Mouse (Mus musculus): ENCODE data around the gene Bcl2. TPM values are rescaled to one million over a fixed set of nuclear protein-coding genes. Genes with fewer than 3 reads are reported as not detected.
"Not testable (repeated sequence)": the region's sequence is repeated elsewhere in the genome, so short reads cannot be mapped to it uniquely, and the experiment has no call there.

Bcl2 gene
- polyA plus RNA-seq, 1 experiment from 2014 or later, result 20.1 TPM

DNA sequence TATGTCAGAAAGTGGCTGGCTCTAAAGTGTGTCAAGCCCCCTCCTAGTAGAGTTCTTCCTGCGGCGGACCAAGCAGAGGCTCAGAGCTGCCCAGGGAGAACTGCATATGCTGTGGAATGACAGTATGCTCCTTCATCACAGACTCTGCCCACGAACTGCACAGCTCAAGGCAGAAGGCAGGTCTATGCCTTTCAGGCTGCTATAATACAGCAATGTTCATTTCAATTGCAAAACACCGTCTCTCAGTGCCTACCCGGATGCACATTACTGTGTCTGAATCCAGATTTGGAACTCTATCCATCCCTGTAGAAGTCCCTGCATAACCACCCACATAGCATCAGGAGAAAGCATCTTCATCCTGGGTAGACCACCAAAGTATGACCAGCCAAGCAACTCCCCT lies 25.7 kb upstream of the Bcl2 start:
- Histone ChIP-seq H3K4me2 (no peak overlapping the region), H3K27ac (no peak overlapping the region), H3K9me3 (no peaks in the 10 kb centered on the region), H3K4me1 (no peaks in the 10 kb centered on the region), H3K27me3 (no peaks in the 10 kb centered on the region), H3K36me3 (peaks cover 8% of the 10 kb centered on the region; the same call in 1 of the 2 replicates), H3K4me3 (no peak overlapping the region), H3K9ac (no peak overlapping the region)
- ATAC-seq (ENCODE audit: borderline replicate concordance, extremely low read depth, low FRiP score, low TSS enrichment), result no peak
- 89% methylated on average over 5 of the region's 5 CpGs for WGBS

DNA sequence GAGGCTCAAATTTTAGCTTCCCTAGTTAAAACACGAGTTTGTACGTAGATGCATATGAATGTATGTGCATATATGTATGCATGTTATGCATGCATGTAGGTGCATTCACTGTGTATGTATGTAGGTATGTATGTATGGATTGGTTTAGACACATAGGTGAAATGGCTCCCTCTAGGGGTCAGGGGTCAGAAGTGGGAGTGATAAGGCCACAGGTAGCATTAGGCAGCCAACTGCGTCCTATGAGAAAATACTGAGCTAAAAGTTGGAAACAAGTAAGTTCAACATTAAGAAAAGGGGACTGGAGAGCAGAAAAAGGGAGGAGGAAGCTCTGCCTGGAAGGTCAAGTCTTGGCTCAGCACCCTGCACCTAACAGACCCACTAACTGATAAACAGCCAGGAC lies 24.0 kb upstream of the Bcl2 start:
- Histone ChIP-seq H3K4me1 (no peaks in the 10 kb centered on the region), H3K27ac (no peak overlapping the region), H3K9me3 (no peaks in the 10 kb centered on the region), H3K27me3 (no peaks in the 10 kb centered on the region), H3K9ac (no peak overlapping the region), H3K4me2 (no peak overlapping the region), H3K4me3 (no peak overlapping the region), H3K36me3 (peaks cover 16% of the 10 kb centered on the region)
- ATAC-seq (ENCODE audit: borderline replicate concordance, extremely low read depth, low FRiP score, low TSS enrichment), result no peak
- whole genome bisulfite sequencing, result 86% methylated on average over 3 of the region's 3 CpGs

DNA sequence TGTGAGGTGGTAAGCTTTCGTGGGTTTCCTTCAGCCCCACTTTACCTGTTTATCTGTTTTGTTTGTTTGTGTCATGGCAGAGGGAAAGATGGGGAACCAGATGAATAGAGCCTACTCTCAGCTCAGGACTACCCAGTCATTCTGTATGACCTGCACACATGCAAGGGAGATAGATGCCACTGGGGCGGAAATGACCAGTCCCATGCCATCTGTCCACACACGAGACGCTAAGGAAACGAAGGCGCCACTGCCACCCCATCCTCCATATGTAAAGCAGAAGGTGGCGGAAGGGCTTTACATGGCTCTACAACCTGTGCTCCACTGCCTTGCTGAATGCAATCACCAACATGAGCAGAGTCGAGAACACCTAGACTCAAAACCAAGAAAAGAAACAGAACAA lies 22.1 kb upstream of the Bcl2 start:
- no peaks in the 10 kb centered on the region for H3K4me1 ChIP-seq
- H3K4me3 ChIP-seq, result no peak overlapping the region
- H3K36me3 ChIP-seq, result peaks cover 16% of the 10 kb centered on the region
- H3K27me3 ChIP-seq, result no peaks in the 10 kb centered on the region
- no peaks in the 10 kb centered on the region for H3K9me3 ChIP-seq
- no peak overlapping the region for H3K9ac ChIP-seq
- WGBS, result 93% methylated on average over 8 of the region's 8 CpGs
- no peak for ATAC-seq (ENCODE audit: borderline replicate concordance, extremely low read depth, low FRiP score, low TSS enrichment)
- no peak overlapping the region for H3K27ac ChIP-seq
- H3K4me2 ChIP-seq, result no peak overlapping the region

DNA sequence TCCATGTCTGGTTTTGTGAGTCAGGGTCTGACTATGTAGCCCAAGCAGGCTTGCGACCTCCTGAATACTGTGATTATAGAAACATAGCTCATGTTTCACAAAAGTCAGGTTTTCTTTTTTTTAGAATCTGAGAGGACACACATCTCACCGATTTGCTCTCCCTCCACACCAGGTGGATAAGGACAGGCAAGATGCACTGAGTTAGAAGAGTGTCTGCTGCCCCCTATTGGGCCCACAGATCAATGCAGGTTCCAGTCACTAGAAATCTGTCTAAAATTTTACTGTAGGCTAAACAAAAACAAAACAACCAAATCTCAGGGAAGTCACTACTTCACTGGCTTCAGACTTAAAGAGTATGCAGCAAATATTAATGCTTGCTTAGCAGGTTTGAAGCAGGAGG lies 21.5 kb upstream of the Bcl2 start:
- Histone ChIP-seq H3K27ac (no peak overlapping the region), H3K9me3 (no peaks in the 10 kb centered on the region), H3K4me2 (no peak overlapping the region), H3K4me3 (no peak overlapping the region), H3K36me3 (peaks cover 16% of the 10 kb centered on the region; the same call in 1 of the 2 replicates), H3K9ac (no peak overlapping the region), H3K4me1 (no peaks in the 10 kb centered on the region), H3K27me3 (no peaks in the 10 kb centered on the region)
- no peak for ATAC-seq (ENCODE audit: borderline replicate concordance, extremely low read depth, low FRiP score, low TSS enrichment)
- WGBS, result 54% methylated on average over 2 of the region's 2 CpGs

DNA sequence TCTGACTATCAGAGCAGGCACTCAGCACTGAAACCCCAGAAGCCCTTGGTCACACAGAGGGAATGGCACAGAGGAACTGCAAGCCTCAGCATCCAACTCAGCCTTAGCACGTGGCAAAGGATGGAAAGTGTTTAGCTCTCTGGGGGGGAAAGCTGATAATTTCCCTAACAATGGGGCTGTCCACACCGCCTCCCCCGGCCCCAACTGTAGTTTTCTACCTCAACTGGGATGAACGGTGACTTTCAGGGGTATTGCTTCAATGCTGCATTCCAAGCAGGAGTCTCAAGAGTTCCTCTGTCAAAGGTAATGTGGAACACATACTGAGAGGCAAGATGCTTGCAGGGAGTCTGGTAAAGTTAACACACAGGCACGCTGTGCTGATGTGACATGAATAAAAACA lies 8.0 kb upstream of the Bcl2 start:
- no peak overlapping the region for H3K27ac ChIP-seq
- H3K4me3 ChIP-seq, result no peak overlapping the region
- no peaks in the 10 kb centered on the region for H3K27me3 ChIP-seq
- no peak for ATAC-seq (ENCODE audit: borderline replicate concordance, extremely low read depth, low FRiP score, low TSS enrichment)
- 42% methylated on average over 5 of the region's 5 CpGs for WGBS
- H3K4me2 ChIP-seq, result no peak overlapping the region
- H3K9ac ChIP-seq, result no peak overlapping the region
- no peaks in the 10 kb centered on the region for H3K36me3 ChIP-seq
- no peaks in the 10 kb centered on the region for H3K9me3 ChIP-seq
- no peaks in the 10 kb centered on the region for H3K4me1 ChIP-seq

DNA sequence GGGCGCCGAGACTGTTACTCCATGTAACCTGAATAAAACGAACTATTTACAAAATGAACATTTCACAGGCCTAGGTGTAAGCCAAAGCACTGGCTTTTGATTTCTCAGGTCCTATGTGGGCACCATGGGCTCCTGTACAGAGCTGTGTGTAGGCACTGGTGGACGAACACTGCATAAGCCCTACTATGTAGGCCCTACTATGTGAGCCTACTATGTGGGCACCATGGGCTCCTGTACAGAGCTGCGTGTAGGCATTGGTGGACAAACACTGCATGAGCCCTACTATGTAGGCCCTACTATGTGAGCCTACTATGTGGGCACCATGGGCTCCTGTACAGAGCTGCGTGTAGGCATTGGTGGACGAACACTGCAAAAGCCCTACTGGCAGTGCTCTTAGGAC lies 3.7 kb upstream of the Bcl2 start:
- not testable (repeated sequence) for H3K27me3 ChIP-seq; H3K4me1 ChIP-seq; H3K9ac ChIP-seq; H3K4me3 ChIP-seq; H3K9me3 ChIP-seq; H3K4me2 ChIP-seq; ATAC-seq (ENCODE audit: borderline replicate concordance, extremely low read depth, low FRiP score, low TSS enrichment); H3K36me3 ChIP-seq; H3K27ac ChIP-seq
- WGBS, result 66% methylated on average over 7 of the region's 7 CpGs

DNA sequence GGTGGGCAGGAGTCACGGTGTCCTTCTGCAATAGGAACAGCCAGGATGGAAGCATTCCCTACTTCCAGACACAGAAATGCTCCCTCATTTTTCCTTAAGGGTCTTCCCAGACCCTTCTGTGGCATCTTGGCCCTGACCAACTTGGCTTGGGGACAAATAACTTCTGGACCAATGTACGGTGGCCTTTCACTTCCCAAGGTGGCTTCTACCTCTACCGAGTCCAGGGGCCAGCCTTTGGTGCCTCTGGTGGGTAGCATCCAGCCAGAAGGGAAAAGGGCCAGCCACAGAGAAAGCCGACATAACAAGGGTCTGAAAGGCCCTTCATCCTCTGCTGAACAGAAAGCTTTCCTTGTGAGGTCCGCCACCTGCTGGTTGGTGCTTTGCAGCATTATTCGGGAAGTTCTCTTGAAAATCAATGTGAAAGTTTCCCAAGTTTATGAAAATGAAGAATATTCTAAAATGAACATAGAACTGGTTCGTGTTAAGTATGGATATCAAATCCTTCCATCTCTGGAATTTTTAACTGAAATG lies 3.1 kb upstream of the Bcl2 start:
- no peak overlapping the region for H3K27ac ChIP-seq
- 30% methylated on average over 7 of the region's 7 CpGs for WGBS
- no peaks in the 10 kb centered on the region for H3K9me3 ChIP-seq
- H3K4me2 ChIP-seq, result no peak overlapping the region
- H3K36me3 ChIP-seq, result no peaks in the 10 kb centered on the region
- H3K9ac ChIP-seq, result no peak overlapping the region
- no peak overlapping the region for H3K4me3 ChIP-seq
- peaks cover 11% of the 10 kb centered on the region for H3K4me1 ChIP-seq
- no peak for ATAC-seq (ENCODE audit: borderline replicate concordance, extremely low read depth, low FRiP score, low TSS enrichment)
- H3K27me3 ChIP-seq, result no peaks in the 10 kb centered on the region

DNA sequence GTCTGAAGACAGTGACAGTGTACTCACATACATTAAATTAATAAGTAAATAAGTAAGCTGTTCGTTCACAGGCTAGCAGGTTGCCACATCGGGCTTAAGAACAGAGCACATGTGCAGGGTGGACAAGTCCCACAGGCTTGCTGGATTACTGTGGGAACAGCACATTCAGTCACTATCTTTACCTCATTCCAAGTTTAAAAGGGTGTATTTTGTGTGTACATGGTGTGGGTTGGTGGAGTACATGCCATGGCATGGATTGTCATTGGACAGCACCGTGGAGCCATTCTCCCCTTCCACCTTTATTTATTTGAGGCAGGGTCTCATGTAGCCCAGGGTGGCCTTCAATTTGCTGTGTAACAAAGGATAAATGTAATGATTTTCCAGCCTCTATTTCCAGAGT lies 2.1 kb upstream of the Bcl2 start:
- Histone ChIP-seq H3K9ac (no peak overlapping the region), H3K9me3 (no peaks in the 10 kb centered on the region), H3K27ac (no peak overlapping the region), H3K4me2 (no peak overlapping the region), H3K4me1 (peaks cover 20% of the 10 kb centered on the region), H3K27me3 (no peaks in the 10 kb centered on the region), H3K36me3 (no peaks in the 10 kb centered on the region), H3K4me3 (no peak overlapping the region)
- ATAC-seq (ENCODE audit: borderline replicate concordance, extremely low read depth, low FRiP score, low TSS enrichment), result no peak
- WGBS, result 85% methylated on average over 3 of the region's 3 CpGs

DNA sequence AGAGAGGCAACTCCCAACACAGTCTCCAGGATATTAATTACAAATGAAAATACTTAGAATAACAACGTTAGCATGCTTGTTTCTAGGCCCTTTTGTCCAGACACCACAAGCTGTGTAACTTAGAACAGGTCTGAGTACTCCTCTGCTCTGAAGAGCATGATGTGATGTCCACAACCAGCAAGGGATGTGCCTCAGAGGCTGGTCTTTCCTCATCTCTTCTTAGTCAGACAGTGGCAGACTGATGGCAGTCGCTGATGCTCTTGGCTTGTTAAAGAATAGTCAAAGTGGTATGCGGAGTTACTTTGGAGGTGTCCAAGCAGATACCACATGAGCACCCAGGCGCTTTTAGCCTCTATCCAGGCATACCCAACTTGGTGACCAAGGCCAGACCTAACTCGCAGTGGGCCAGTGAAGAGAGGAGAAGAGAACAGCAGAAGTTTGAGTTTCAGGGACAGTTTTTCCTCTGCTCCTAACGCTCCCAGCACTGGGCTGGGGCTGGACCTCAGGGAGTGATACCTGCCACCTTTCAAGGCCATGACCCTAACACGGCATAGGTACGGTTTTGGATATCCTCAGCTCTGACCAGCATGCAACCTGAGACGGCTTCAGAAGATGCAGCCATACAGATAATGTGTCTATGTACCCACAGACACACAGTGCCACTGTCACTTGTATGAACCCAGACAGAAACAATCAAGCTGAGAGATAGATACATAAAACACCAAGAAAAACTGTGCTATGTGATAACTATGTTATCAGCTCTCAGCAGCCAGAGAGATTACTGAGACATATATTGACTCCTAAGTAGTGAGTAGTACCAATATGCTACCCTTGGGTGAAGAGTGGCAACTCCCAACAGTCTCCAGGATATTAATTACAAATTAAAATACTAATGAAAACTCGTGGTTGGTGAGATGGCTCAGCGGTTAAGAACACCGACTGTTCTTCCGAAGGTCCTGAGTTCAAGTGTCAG lies 1.3 kb upstream of the Bcl2 start:
- Histone ChIP-seq H3K4me3 (peak overlapping the region; percentile 86; the same call in 1 of the 2 replicates), H3K9ac (peak overlapping the region; percentile 82; the same call in 1 of the 2 replicates), H3K9me3 (no peaks in the 10 kb centered on the region), H3K27ac (peak overlapping the region; percentile 97; the same call in 1 of the 2 replicates), H3K4me1 (peaks cover 20% of the 10 kb centered on the region), H3K36me3 (no peaks in the 10 kb centered on the region), H3K4me2 (no peak overlapping the region), H3K27me3 (no peaks in the 10 kb centered on the region)
- WGBS, result 83% methylated on average over 13 of the region's 13 CpGs
- no peak for ATAC-seq (ENCODE audit: borderline replicate concordance, extremely low read depth, low FRiP score, low TSS enrichment)

DNA sequence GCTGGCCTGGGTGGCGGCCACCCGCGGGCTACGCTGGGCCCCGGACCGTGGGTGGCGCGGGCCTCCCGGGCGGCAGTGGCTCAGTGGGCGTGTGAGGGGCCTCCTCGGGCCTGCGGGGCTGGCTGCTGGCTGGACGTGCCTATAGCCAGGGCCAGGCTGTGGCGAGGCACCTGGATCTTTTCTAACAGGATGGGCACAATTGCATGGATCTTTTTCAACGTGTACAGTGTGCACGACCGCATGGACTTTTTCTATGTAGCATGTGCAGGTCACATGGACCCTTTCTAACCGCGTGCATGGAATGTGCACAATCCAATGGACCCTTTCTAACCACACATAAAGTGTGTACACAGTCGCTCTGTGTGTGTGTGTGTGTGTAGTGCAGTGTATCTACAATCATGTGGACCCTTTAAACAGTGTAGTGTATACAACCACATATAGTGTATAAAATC lies 482 bp upstream of the Bcl2 start:
- Histone ChIP-seq H3K36me3 (no peaks in the 10 kb centered on the region), H3K9ac (peak overlapping the region; percentile 82), H3K9me3 (no peaks in the 10 kb centered on the region), H3K27ac (peak overlapping the region; percentile 97), H3K27me3 (no peaks in the 10 kb centered on the region), H3K4me3 (peak overlapping the region; percentile 86), H3K4me1 (peaks cover 23% of the 10 kb centered on the region), H3K4me2 (peak overlapping the region; percentile 97)
- peak; percentile 43 for ATAC-seq (ENCODE audit: borderline replicate concordance, extremely low read depth, low FRiP score, low TSS enrichment)
- 5% methylated on average over 17 of the region's 21 CpGs for WGBS

DNA sequence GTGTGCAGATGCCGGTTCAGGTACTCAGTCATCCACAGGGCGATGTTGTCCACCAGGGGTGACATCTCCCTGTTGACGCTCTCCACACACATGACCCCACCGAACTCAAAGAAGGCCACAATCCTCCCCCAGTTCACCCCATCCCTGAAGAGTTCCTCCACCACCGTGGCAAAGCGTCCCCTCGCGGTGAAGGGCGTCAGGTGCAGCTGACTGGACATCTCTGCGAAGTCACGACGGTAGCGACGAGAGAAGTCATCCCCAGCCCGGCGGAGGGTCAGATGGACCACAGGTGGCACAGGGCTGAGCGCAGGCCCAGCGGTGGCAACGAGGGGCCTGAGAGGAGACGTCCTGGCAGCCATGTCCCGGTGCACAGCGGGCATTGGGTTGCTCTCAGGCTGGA lies 1.7 kb downstream of the Bcl2 start:
- Histone ChIP-seq H3K9me3 (no peaks in the 10 kb centered on the region), H3K27ac (peak overlapping the region; percentile 24; the same call in 1 of the 2 replicates), H3K4me3 (peak overlapping the region; percentile 86), H3K36me3 (no peaks in the 10 kb centered on the region), H3K9ac (peak overlapping the region; percentile 82), H3K4me1 (peaks cover 34% of the 10 kb centered on the region), H3K4me2 (peak overlapping the region; percentile 97), H3K27me3 (no peaks in the 10 kb centered on the region)
- no peak for ATAC-seq (ENCODE audit: borderline replicate concordance, extremely low read depth, low FRiP score, low TSS enrichment)
- 7% methylated on average over 22 of the region's 22 CpGs for WGBS
